Comparison of ENCODE assay signal across 24 mouse cellular contexts in the genomic region with DNA sequence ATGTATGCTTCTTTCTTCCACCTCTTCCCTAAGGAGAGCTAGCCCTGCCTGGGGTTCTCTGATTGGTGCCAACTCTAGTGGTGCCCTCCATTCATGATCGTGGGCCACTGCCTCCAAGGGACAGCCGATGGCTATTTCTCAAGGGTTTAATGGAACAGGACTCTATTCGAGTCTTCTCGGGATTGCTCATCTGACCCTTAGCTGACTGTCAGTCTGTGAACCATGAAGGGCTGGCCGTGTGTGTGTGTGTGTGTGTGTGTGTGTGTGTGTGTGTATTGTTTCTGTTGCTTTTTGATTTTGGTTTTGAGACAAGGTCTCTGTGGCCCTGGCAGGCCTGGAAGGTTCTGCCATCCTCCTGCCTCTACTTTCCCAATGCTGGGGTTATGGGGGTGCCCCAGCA. TPM values are rescaled to one million over a fixed set of nuclear protein-coding genes. Genes with fewer than 3 reads are reported as not detected.
A peak's percentile ranks its signal among the peaks of the same experiment; 100 is the strongest.
DNase-seq lines count a peak whose midpoint lies in the region; ATAC-seq and TF ChIP-seq lines count a peak whose summit lies in the region.
"Had no signal": no experiment of that assay in that cellular context is flagged by ENCODE, and none has a peak within 500 bp of the region (broad histone marks: within the 10 kb centered on the region; RNA-seq: fewer than 3 reads in every experiment).

No protein-coding gene starts in this region.

- no peak for TF ChIP-seq POLR2A in heart, adult 2 months (IDR thresholded peaks at IDR 0.05; ENCODE audit: insufficient read depth, low read depth, low read length)
- TF ChIP-seq POLR2A in kidney, adult 2 months (IDR thresholded peaks at IDR 0.05; ENCODE audit: low read depth, low read length) = no peak

- no peak for DNase-seq in heart, embryonic 10.5 days (ENCODE audit: low spot score)
- DNase-seq in heart, adult 2 months = no peak
- peak; percentile 77 for DNase-seq in kidney, adult 2 months
- no peak for DNase-seq in kidney, postnatal 14 days
- DNase-seq in lung, postnatal 36 days = no peak
- DNase-seq in kidney, postnatal 36 days = peak; percentile 65 to 73
- DNase-seq: adrenal gland, postnatal 10 days; B cell, adult 2 months; cerebellum, adult 11 months; cerebellum, adult 8-10 months; cerebellum, postnatal 14 days; embryo, embryonic 11 days; gastrocnemius, postnatal 10 days; heart, postnatal 10 days; heart, postnatal 4 days had no signal

- H3K9me3 ChIP-seq in heart, embryonic 10.5 days = no peaks in the 10 kb centered on the region
- H3K9me3 ChIP-seq in lung, embryonic 15.5 days = no peaks in the 10 kb centered on the region
- H3K9me3 ChIP-seq: embryonic facial prominence, embryonic 15.5 days; forebrain, embryonic 12.5 days; G1E; hindbrain, embryonic 13.5 days had no signal

- 71% methylated on average over 5 of the region's 5 CpGs for WGBS in heart, embryonic 10.5 days
- 79% methylated on average over 5 of the region's 5 CpGs for WGBS in heart, adult 2 months
- WGBS in kidney, adult 2 months = 26% methylated on average over 5 of the region's 5 CpGs
- WGBS in lung, embryonic 15.5 days = 69% methylated on average over 5 of the region's 5 CpGs

- peaks cover 7% of the 10 kb centered on the region for H3K27me3 ChIP-seq in heart, embryonic 10.5 days (ENCODE audit: insufficient read depth, poor library complexity, severe bottlenecking)
- H3K27me3 ChIP-seq in heart, adult 2 months (ENCODE audit: control insufficient read depth, insufficient read depth, low read length) = no peaks in the 10 kb centered on the region
- no peaks in the 10 kb centered on the region for H3K27me3 ChIP-seq in kidney, adult 2 months (replicated peaks; ENCODE audit: control insufficient read depth, insufficient read depth, low read length)
- H3K27me3 ChIP-seq in lung, embryonic 15.5 days = peaks cover 8% of the 10 kb centered on the region
- H3K27me3 ChIP-seq: embryonic facial prominence, embryonic 15.5 days; hindbrain, embryonic 13.5 days had no signal

- H3K4me1 ChIP-seq in heart, embryonic 10.5 days = peaks cover 56% of the 10 kb centered on the region
- H3K4me1 ChIP-seq in heart, adult 2 months (ENCODE audit: control insufficient read depth, insufficient read depth, low read length) = peaks cover 1% of the 10 kb centered on the region; the same call in 1 of the 2 replicates
- H3K4me1 ChIP-seq in kidney, adult 2 months (ENCODE audit: control insufficient read depth, insufficient read depth, low read length) = peaks cover 48% of the 10 kb centered on the region
- H3K4me1 ChIP-seq in lung, embryonic 15.5 days = peaks cover 34% of the 10 kb centered on the region

- H3K9ac ChIP-seq in heart, adult 2 months (ENCODE audit: low read depth, low read length) = no peak overlapping the region
- H3K9ac ChIP-seq in lung, embryonic 15.5 days = no peak overlapping the region
- H3K9ac ChIP-seq: embryonic facial prominence, embryonic 15.5 days; forebrain, embryonic 12.5 days; hindbrain, embryonic 13.5 days had no signal

- TF ChIP-seq CTCF in heart, adult 2 months (IDR thresholded peaks at IDR 0.05) = no peak
- no peak for TF ChIP-seq CTCF in kidney, adult 2 months (conservative IDR thresholded peaks at IDR 0.05; ENCODE audit: insufficient read depth, insufficient read length, low read depth, low read length)

- no peak for ATAC-seq in lung, embryonic 15.5 days (ENCODE audit: borderline replicate concordance, extremely low read depth, low FRiP score, low TSS enrichment)
- ATAC-seq in activated CD4-positive, CD25-positive, alpha-beta regulatory T cell, adult 4 months = no peak
- ATAC-seq: CD4-positive, CD25-positive, alpha-beta regulatory T cell, adult 4 months; forebrain, embryonic 16.5 days; hindbrain, postnatal 0 days had no signal

- H3K79me2 ChIP-seq in heart, adult 2 months (replicated peaks; ENCODE audit: control insufficient read depth, insufficient read depth, low read length) = no peaks in the 10 kb centered on the region

- intact Hi-C loops in heart, adult 2 months (cut with DNase I) = no loop called here

- no peak overlapping the region for H3K4me3 ChIP-seq in heart, embryonic 10.5 days
- H3K4me3 ChIP-seq in heart, adult 2 months = no peak overlapping the region
- H3K4me3 ChIP-seq in kidney, adult 2 months (ENCODE audit: insufficient read depth, low read depth, low read length) = no peak overlapping the region
- no peak overlapping the region for H3K4me3 ChIP-seq in lung, embryonic 15.5 days
- H3K4me3 ChIP-seq: embryonic facial prominence, embryonic 15.5 days; forebrain, embryonic 12.5 days; hindbrain, embryonic 13.5 days had no signal

- H3K4me2 ChIP-seq in lung, embryonic 15.5 days = no peak overlapping the region
- H3K4me2 ChIP-seq: embryonic facial prominence, embryonic 15.5 days; forebrain, embryonic 12.5 days; hindbrain, embryonic 13.5 days had no signal

- peak overlapping the region; percentile 86; the same call in 1 of the 2 replicates for H3K27ac ChIP-seq in heart, embryonic 10.5 days
- no peak overlapping the region for H3K27ac ChIP-seq in heart, adult 2 months
- H3K27ac ChIP-seq in kidney, adult 2 months (ENCODE audit: insufficient read depth, low read depth, low read length) = peak overlapping the region; percentile 83
- peak overlapping the region; percentile 89; the same call in 1 of the 2 replicates for H3K27ac ChIP-seq in lung, embryonic 15.5 days
- H3K27ac ChIP-seq: hindbrain, postnatal 0 days had no signal

- no peaks in the 10 kb centered on the region for H3K36me3 ChIP-seq in heart, embryonic 10.5 days
- H3K36me3 ChIP-seq in heart, adult 2 months (ENCODE audit: control insufficient read depth, insufficient read depth, low read length) = no peaks in the 10 kb centered on the region
- no peaks in the 10 kb centered on the region for H3K36me3 ChIP-seq in kidney, adult 2 months (ENCODE audit: control insufficient read depth, insufficient read depth, low read length)
- no peaks in the 10 kb centered on the region for H3K36me3 ChIP-seq in lung, embryonic 15.5 days
- H3K36me3 ChIP-seq: embryonic facial prominence, embryonic 15.5 days; forebrain, embryonic 12.5 days; hindbrain, embryonic 13.5 days had no signal

- TF ChIP-seq EP300 in heart, adult 2 months (IDR thresholded peaks at IDR 0.05; ENCODE audit: insufficient read depth, low read depth, low read length) = no peak

RNA-seq across cellular contexts. Expression of gene Pard6b, which starts 7.1 kb away (rescaled TPM):
- 12.2 and 15.0 TPM in 2 replicates for polyA plus RNA-seq in heart, embryonic 10.5 days (2016; fragmentation: Nextera tagmentation; extraction: Ambion mirVana)
- total RNA-seq in heart, adult 2 months (2021) = 1 to 10 TPM; 2.0 to 2.2 TPM
- 2.4 TPM in 2 replicates for polyA plus RNA-seq in heart, adult 2 months (2012; rRNA removed)
- 41.0 and 44.4 TPM in 2 replicates for polyA plus RNA-seq in kidney, adult 2 months (2012; rRNA removed)
- polyA plus RNA-seq in lung, embryonic 15.5 days (2015; fragmentation: Nextera tagmentation; extraction: Ambion mirVana) = 10.8 and 12.8 TPM in 2 replicates
- 1 to 10 TPM in 1 of 2 experiments, under 1 TPM in 1; 0.48 to 1.1 TPM for polyA plus RNA-seq in activated CD4-positive, CD25-positive, alpha-beta regulatory T cell, adult 4 months (2017; shearing (Covaris generic))

Comparison
In these comparisons a context has a peak if more than half of its experiments do, and no peak if none do; other contexts are left out.
1. DNase-seq: peak in kidney, adult 2 months (single experiment) and kidney, postnatal 36 days (2 of 2); none in heart, embryonic 10.5 days (single experiment), heart, adult 2 months (0 of 2), kidney, postnatal 14 days (single experiment) and lung, postnatal 36 days (single experiment).